Mouse (Mus musculus) cerebellum, adult 9-10 months (tissue): ENCODE measurements around the gene Plpp2.

ENCODE experiments used
- DNase-seq: peaks from one replicate; pipeline ENCODE4 v3.0.0; 2022

Plpp2 gene

GRCm38 (mm10) chr10:79527453-79527845, 6.1 kb downstream of the Plpp2 start:
- no peak for DNase-seq

- DNase-seq, result no peak
These were observed 6.7 kb downstream of the Plpp2 start for GRCm38 (mm10) chr10:79526661-79527452.

- peak; percentile 53 for DNase-seq
These were observed 7.9 kb downstream of the Plpp2 start for GRCm38 (mm10) chr10:79525456-79526325.

- DNase-seq, result no peak
These were observed 9.2 kb downstream of the Plpp2 start for GRCm38 (mm10) chr10:79524433-79524832.

GRCm38 (mm10) chr10:79506709-79507108, 26.9 kb downstream of the Plpp2 start:
- no peak for DNase-seq

GRCm38 (mm10) chr10:79502830-79503644, 30.6 kb downstream of the Plpp2 start:
- DNase-seq, result no peak

- no peak for DNase-seq
These were observed 36.8 kb downstream of the Plpp2 start for GRCm38 (mm10) chr10:79496701-79497288.

- DNase-seq, result no peak
These were observed 37.7 kb downstream of the Plpp2 start for GRCm38 (mm10) chr10:79495886-79496285.
